Mouse (Mus musculus) C2C12 (cell line): ENCODE results near the gene Asic2. TPM values are rescaled to one million over a fixed set of nuclear protein-coding genes. Genes with fewer than 3 reads are reported as not detected.
A peak's percentile ranks its signal among the peaks of the same experiment; 100 is the strongest.

ENCODE experiments used
- H3K27me3 ChIP-seq: one replicate; pipeline ENCODE4 v1.6.1; 2011; ENCODE audit not compliant: control insufficient read depth, insufficient read depth, insufficient read length
- H3K36me3 ChIP-seq: one replicate; pipeline ENCODE4 v1.6.1; 2011; ENCODE audit not compliant: control insufficient read depth, insufficient read depth
- H3K4me3 ChIP-seq: one replicate; pipeline ENCODE4 v1.5.1; 2011; ENCODE audit warnings: mild to moderate bottlenecking, control low read depth; ENCODE audit not compliant: poor library complexity, insufficient read depth, severe bottlenecking
- H3K79me2 ChIP-seq: one replicate; pipeline ENCODE4 v1.6.1; 2011; ENCODE audit not compliant: control insufficient read depth, insufficient read depth
- H3K79me3 ChIP-seq: one replicate; pipeline ENCODE4 v1.6.1; 2011; ENCODE audit warnings: low read depth, control low read depth
- H3ac ChIP-seq: one replicate; pipeline ENCODE3; 2011; ENCODE audit warnings: low read depth; ENCODE audit not compliant: control insufficient read depth, insufficient read length
- CEBPB ChIP-seq: IDR thresholded peaks from one replicate; pipeline ENCODE4 v1.6.1; 2011; ENCODE audit warnings: low read depth, mild to moderate bottlenecking, control low read depth, moderate library complexity
- CTCF ChIP-seq: IDR thresholded peaks from one replicate; pipeline ENCODE4 v1.5.1; 2011; ENCODE audit not compliant: control insufficient read depth, insufficient read depth, insufficient read length
- FOSL1 ChIP-seq: IDR thresholded peaks from one replicate; pipeline ENCODE4 v1.8.0; 2011; ENCODE audit warnings: mild to moderate bottlenecking, low read length; ENCODE audit not compliant: poor library complexity, insufficient read depth, severe bottlenecking
- MAX ChIP-seq: IDR thresholded peaks from one replicate; pipeline ENCODE4 v1.6.1; 2011; ENCODE audit warnings: mild to moderate bottlenecking, control low read depth
- MYOD1 ChIP-seq: IDR thresholded peaks from one replicate; pipeline ENCODE4 v1.6.1; 2011; ENCODE audit warnings: low read depth; ENCODE audit not compliant: control insufficient read depth, insufficient read length
- MYOG ChIP-seq: IDR thresholded peaks from one replicate; pipeline ENCODE4 v1.6.1; 2011; ENCODE audit not compliant: control insufficient read depth, insufficient read length; ENCODE audit errors: extremely low read depth
- USF1 ChIP-seq: IDR thresholded peaks from one replicate; pipeline ENCODE4 v1.6.1; 2011; ENCODE audit warnings: low read depth, mild to moderate bottlenecking, control low read depth, moderate library complexity
- polyA plus RNA-seq: library from polyadenylated mRNA; unstranded; fragments of >200 nt; fragmentation: generic; extraction: Trizol; gene quantifications from one replicate; pipeline ENCODE4 v1.2.1, GENCODE M21; 2012; ENCODE audit warnings: missing spikeins

Asic2 gene
- polyA plus RNA-seq, 1 experiment = not detected

DNA sequence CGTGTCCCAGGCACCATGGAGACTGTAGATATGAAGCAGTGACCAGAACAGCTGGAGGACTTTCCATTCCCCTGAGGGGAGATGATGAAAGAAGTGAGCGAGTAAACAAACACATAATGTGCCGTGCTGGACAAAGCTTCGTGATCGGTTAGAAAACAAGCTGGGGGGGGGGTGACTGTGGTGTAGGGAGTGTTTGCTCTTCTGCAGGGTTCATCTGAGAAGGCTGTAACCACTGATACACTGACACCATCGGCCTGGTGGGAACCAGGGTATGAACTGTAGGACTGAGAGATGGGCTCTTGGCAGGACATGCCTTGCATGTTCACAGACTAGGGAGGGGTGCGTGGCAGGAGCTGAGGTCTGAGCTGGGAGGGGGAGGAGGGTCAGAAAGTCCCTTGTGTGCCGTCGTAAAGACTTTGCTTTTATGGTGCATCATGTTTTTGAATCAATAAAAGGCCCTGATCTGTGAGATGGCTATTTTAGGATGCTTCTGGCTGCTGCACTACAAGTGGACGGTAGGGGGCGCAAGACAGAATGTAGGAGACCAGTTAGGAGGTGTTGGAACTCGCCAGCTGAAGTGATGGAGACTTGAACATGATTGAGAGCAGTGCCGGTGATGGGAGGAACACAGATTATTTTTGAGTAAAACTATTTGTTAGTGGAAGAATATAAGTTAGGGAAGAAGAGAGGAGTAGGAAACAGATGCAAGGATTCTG is 728.1 kb downstream of the Asic2 start:
- Histone ChIP-seq H3K79me2 (no peaks in the 10 kb centered on the region), H3K4me3 (no peak overlapping the region), H3K27me3 (no peaks in the 10 kb centered on the region), H3K79me3 (no peaks in the 10 kb centered on the region), H3K36me3 (no peaks in the 10 kb centered on the region), H3ac (no peak overlapping the region)
- no peak for TF ChIP-seq MYOD1
- no peak for TF ChIP-seq MYOG
- no peak for TF ChIP-seq USF1
- TF ChIP-seq CEBPB = no peak
- no peak for TF ChIP-seq CTCF
- no peak for TF ChIP-seq MAX
- TF ChIP-seq FOSL1 = no peak

- Histone ChIP-seq H3K79me3 (no peaks in the 10 kb centered on the region), H3K79me2 (no peaks in the 10 kb centered on the region), H3ac (no peak overlapping the region), H3K27me3 (no peaks in the 10 kb centered on the region), H3K4me3 (no peak overlapping the region), H3K36me3 (no peaks in the 10 kb centered on the region)
- TF ChIP-seq MYOD1 = no peak
- TF ChIP-seq CEBPB = no peak
- TF ChIP-seq FOSL1 = no peak
- no peak for TF ChIP-seq MYOG
- no peak for TF ChIP-seq MAX
- no peak for TF ChIP-seq CTCF
- TF ChIP-seq USF1 = no peak
These were observed 729.2 kb downstream of the Asic2 start for GRCm38 (mm10) chr11:81239091-81239490.

DNA sequence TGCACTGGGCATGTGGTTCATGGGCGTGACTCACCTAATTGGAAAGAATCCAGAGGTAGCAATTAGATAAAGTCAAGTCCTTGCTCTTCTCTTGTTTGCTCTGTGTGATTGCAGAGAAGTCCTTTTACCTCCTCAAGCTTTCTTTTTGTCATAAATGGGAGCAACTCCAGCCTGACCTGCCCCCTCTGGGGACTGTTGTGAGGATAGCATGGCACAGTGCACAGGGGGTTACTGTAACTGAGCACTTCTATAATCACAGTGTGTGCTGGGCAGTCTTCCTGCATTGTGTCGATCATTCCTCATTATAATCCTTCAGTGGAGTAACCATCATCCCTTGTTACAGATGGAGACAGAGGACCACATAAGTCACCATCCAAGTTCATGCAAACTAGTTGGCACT is 732.2 kb downstream of the Asic2 start:
- H3K79me2 ChIP-seq = no peaks in the 10 kb centered on the region
- H3ac ChIP-seq = no peak overlapping the region
- H3K27me3 ChIP-seq = peaks cover 6% of the 10 kb centered on the region
- no peaks in the 10 kb centered on the region for H3K36me3 ChIP-seq
- no peak overlapping the region for H3K4me3 ChIP-seq
- H3K79me3 ChIP-seq = no peaks in the 10 kb centered on the region
- TF ChIP-seq MAX = no peak
- TF ChIP-seq USF1 = peak; percentile 35

DNA sequence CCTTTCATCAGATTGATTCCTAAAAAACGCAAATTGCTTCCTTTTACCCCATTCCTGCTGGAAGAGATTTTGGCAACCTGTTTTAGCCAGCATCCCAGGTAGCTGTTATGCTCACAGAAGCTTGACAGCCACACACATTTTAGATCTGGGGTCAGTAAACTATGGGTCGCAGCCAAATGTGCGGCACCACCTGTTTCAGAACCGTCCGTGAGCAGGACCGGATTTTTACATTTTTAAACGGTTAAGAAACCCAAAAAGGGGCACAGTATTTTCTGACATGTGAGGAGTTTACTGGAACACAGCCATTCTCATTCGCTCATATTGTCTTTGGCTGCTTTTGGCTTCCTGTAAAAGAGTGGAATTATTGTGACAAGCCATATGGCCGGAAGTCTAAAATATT is 744.9 kb downstream of the Asic2 start:
- no peaks in the 10 kb centered on the region for H3K79me3 ChIP-seq
- H3K4me3 ChIP-seq = no peak overlapping the region
- no peaks in the 10 kb centered on the region for H3K36me3 ChIP-seq
- no peak overlapping the region for H3ac ChIP-seq
- TF ChIP-seq CTCF (no peak), USF1 (no peak), MAX (no peak), MYOD1 (no peak), CEBPB (no peak), MYOG (no peak), FOSL1 (no peak)
- no peaks in the 10 kb centered on the region for H3K79me2 ChIP-seq
- peaks cover 10% of the 10 kb centered on the region for H3K27me3 ChIP-seq

DNA sequence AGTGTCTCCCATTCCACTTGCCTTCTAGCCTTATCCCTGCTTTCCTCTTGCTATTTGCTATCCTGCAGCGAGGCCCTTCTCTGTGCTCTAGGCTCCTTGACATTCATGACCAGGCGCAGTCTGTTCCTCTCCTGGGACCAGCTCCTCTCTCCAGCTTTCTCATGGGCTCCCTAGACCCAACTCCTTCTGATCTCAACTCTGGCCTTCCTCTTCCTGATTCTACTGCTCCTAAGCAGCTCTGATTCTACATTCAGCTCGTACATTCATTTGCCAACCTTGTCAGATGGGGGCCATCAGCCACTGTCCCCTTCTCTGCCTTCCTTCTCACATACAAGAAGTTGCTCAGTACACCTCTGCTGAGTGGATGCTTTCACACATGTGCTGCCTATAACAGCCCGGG is 747.5 kb downstream of the Asic2 start:
- Histone ChIP-seq H3K27me3 (peaks cover 10% of the 10 kb centered on the region), H3K4me3 (no peak overlapping the region), H3K36me3 (no peaks in the 10 kb centered on the region), H3K79me3 (no peaks in the 10 kb centered on the region), H3K79me2 (no peaks in the 10 kb centered on the region), H3ac (no peak overlapping the region)
- TF ChIP-seq MAX (no peak), MYOD1 (no peak), CTCF (no peak), FOSL1 (no peak), CEBPB (no peak), USF1 (no peak), MYOG (no peak)

- H3ac ChIP-seq = no peak overlapping the region
- no peaks in the 10 kb centered on the region for H3K27me3 ChIP-seq
- TF ChIP-seq MYOD1 (no peak), MYOG (no peak), CTCF (no peak), CEBPB (no peak), MAX (no peak), USF1 (no peak), FOSL1 (no peak)
- no peaks in the 10 kb centered on the region for H3K79me3 ChIP-seq
- H3K36me3 ChIP-seq = no peaks in the 10 kb centered on the region
- no peak overlapping the region for H3K4me3 ChIP-seq
- H3K79me2 ChIP-seq = no peaks in the 10 kb centered on the region
These were observed 762.8 kb downstream of the Asic2 start for GRCm38 (mm10) chr11:81205471-81205870.
